Mouse (Mus musculus): ENCODE data around the gene Frs2. TPM values are rescaled to one million over a fixed set of nuclear protein-coding genes. Genes with fewer than 3 reads are reported as not detected.
A peak's percentile ranks its signal among the peaks of the same experiment; 100 is the strongest.

The Frs2 gene
- polyA plus RNA-seq, 1 experiment, result 13.2 TPM

GRCm38 (mm10) chr10:117130037-117130436, 18.3 kb downstream of the Frs2 start:
- WGBS, result 28% methylated on average over 6 of the region's 6 CpGs
- no peak for TF ChIP-seq CTCF (conservative IDR thresholded peaks at IDR 0.05; ENCODE audit: insufficient read depth, insufficient read length, low read depth, low read length)
- TF ChIP-seq POLR2A (IDR thresholded peaks at IDR 0.05; ENCODE audit: low read depth, low read length), result no peak
- DNase-seq, result peak; percentile 78

DNA sequence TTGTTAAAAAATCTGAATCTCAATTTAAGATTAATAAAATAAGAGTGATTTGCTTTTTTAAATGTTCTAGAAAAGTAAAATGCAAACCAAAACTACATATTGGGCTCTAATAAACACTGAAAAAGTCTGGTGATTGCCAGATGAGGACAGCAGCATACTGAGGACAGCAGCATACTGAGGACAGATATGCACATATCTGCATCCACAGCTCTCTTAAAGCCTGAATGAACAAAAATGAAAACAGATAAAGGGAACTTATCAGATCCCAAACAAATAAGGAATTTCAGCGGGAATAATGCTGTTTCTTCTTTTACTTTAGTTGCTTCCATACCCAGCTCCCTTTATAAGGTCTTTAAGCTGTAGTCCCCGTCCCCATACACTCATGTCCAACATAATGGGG, 19.6 kb downstream of the Frs2 start:
- Histone ChIP-seq H3K4me3 (ENCODE audit: insufficient read depth, low read depth, low read length) (no peak overlapping the region), H3K27ac (ENCODE audit: insufficient read depth, low read depth, low read length) (no peak overlapping the region), H3K27me3 (replicated peaks; ENCODE audit: control insufficient read depth, insufficient read depth, low read length) (no peaks in the 10 kb centered on the region), H3K4me1 (ENCODE audit: control insufficient read depth, insufficient read depth, low read length) (peaks cover 23% of the 10 kb centered on the region), H3K36me3 (ENCODE audit: control insufficient read depth, insufficient read depth, low read length) (no peaks in the 10 kb centered on the region)
- no peak for DNase-seq
- WGBS, result 94% methylated on average over 2 of the region's 2 CpGs
- TF ChIP-seq POLR2A (IDR thresholded peaks at IDR 0.05; ENCODE audit: low read depth, low read length), result no peak
- no peak for TF ChIP-seq CTCF (conservative IDR thresholded peaks at IDR 0.05; ENCODE audit: insufficient read depth, insufficient read length, low read depth, low read length)

More at GRCm38 (mm10) chr10:117130037-117130436, 18.3 kb downstream of the Frs2 start:
- Histone ChIP-seq H3K27ac (ENCODE audit: insufficient read depth, low read depth, low read length) (no peak overlapping the region; the same call in 1 of the 2 replicates), H3K27me3 (replicated peaks; ENCODE audit: control insufficient read depth, insufficient read depth, low read length) (no peaks in the 10 kb centered on the region), H3K4me3 (ENCODE audit: insufficient read depth, low read depth, low read length) (no peak overlapping the region), H3K36me3 (ENCODE audit: control insufficient read depth, insufficient read depth, low read length) (no peaks in the 10 kb centered on the region), H3K4me1 (ENCODE audit: control insufficient read depth, insufficient read depth, low read length) (peaks cover 25% of the 10 kb centered on the region)

- no peak for DNase-seq
- no peak overlapping the region for H3K4me3 ChIP-seq (ENCODE audit: insufficient read depth, low read depth, low read length)
- TF ChIP-seq POLR2A (IDR thresholded peaks at IDR 0.05; ENCODE audit: low read depth, low read length), result no peak
- no peak for TF ChIP-seq CTCF (conservative IDR thresholded peaks at IDR 0.05; ENCODE audit: insufficient read depth, insufficient read length, low read depth, low read length)
- no peaks in the 10 kb centered on the region for H3K36me3 ChIP-seq (ENCODE audit: control insufficient read depth, insufficient read depth, low read length)
- H3K27ac ChIP-seq (ENCODE audit: insufficient read depth, low read depth, low read length), result no peak overlapping the region
- WGBS, result 32% methylated on average over 2 of the region's 2 CpGs
- no peaks in the 10 kb centered on the region for H3K27me3 ChIP-seq (replicated peaks; ENCODE audit: control insufficient read depth, insufficient read depth, low read length)
- H3K4me1 ChIP-seq (ENCODE audit: control insufficient read depth, insufficient read depth, low read length), result peaks cover 23% of the 10 kb centered on the region
These were observed 20.9 kb downstream of the Frs2 start for GRCm38 (mm10) chr10:117127480-117127879.

DNA sequence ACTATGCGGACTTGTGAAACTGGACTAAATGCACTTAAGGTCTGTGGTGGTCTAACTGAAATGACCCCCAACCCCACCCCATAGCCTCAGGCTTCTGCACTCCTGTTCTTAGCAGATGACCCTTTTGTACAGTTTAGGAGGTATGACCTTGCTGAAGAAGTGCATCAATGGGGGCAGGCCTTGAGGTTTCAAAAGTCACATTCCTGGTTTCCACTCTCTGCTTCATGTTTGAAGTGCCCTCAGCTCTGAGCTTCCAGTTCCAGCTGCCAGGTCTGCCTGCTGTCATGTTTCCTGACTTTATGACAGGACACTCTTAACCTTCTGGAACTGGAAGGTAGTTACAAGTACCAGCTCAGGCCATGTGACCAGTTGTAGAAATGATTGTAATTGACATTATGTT, 21.6 kb downstream of the Frs2 start:
- WGBS, result 72% methylated on average over 1 of the region's 1 CpGs
- Histone ChIP-seq H3K27ac (ENCODE audit: insufficient read depth, low read depth, low read length) (no peak overlapping the region), H3K4me3 (ENCODE audit: insufficient read depth, low read depth, low read length) (no peak overlapping the region), H3K36me3 (ENCODE audit: control insufficient read depth, insufficient read depth, low read length) (no peaks in the 10 kb centered on the region), H3K27me3 (replicated peaks; ENCODE audit: control insufficient read depth, insufficient read depth, low read length) (no peaks in the 10 kb centered on the region), H3K4me1 (ENCODE audit: control insufficient read depth, insufficient read depth, low read length) (peaks cover 23% of the 10 kb centered on the region)
- DNase-seq, result no peak
- TF ChIP-seq POLR2A (IDR thresholded peaks at IDR 0.05; ENCODE audit: low read depth, low read length) (no peak), CTCF (conservative IDR thresholded peaks at IDR 0.05; ENCODE audit: insufficient read depth, insufficient read length, low read depth, low read length) (no peak)

- H3K4me1 ChIP-seq (ENCODE audit: control insufficient read depth, insufficient read depth, low read length), result peaks cover 23% of the 10 kb centered on the region
- no peak overlapping the region for H3K27ac ChIP-seq (ENCODE audit: insufficient read depth, low read depth, low read length)
- 59% methylated on average over 4 of the region's 4 CpGs for WGBS
- TF ChIP-seq POLR2A (IDR thresholded peaks at IDR 0.05; ENCODE audit: low read depth, low read length), result no peak
- TF ChIP-seq CTCF (conservative IDR thresholded peaks at IDR 0.05; ENCODE audit: insufficient read depth, insufficient read length, low read depth, low read length), result no peak
- DNase-seq, result no peak
- no peaks in the 10 kb centered on the region for H3K27me3 ChIP-seq (replicated peaks; ENCODE audit: control insufficient read depth, insufficient read depth, low read length)
- no peak overlapping the region for H3K4me3 ChIP-seq (ENCODE audit: insufficient read depth, low read depth, low read length)
- H3K36me3 ChIP-seq (ENCODE audit: control insufficient read depth, insufficient read depth, low read length), result no peaks in the 10 kb centered on the region
These were observed 22.1 kb downstream of the Frs2 start for GRCm38 (mm10) chr10:117126233-117126632.

GRCm38 (mm10) chr10:117121448-117121847, 26.9 kb downstream of the Frs2 start:
- TF ChIP-seq CTCF (conservative IDR thresholded peaks at IDR 0.05; ENCODE audit: insufficient read depth, insufficient read length, low read depth, low read length) (no peak), POLR2A (IDR thresholded peaks at IDR 0.05; ENCODE audit: low read depth, low read length) (no peak)
- Histone ChIP-seq H3K36me3 (ENCODE audit: control insufficient read depth, insufficient read depth, low read length) (no peaks in the 10 kb centered on the region), H3K4me1 (ENCODE audit: control insufficient read depth, insufficient read depth, low read length) (peaks cover 11% of the 10 kb centered on the region), H3K4me3 (ENCODE audit: insufficient read depth, low read depth, low read length) (no peak overlapping the region), H3K27ac (ENCODE audit: insufficient read depth, low read depth, low read length) (no peak overlapping the region), H3K27me3 (replicated peaks; ENCODE audit: control insufficient read depth, insufficient read depth, low read length) (no peaks in the 10 kb centered on the region)
- DNase-seq, result no peak
- 89% methylated on average over 3 of the region's 3 CpGs for WGBS

DNA sequence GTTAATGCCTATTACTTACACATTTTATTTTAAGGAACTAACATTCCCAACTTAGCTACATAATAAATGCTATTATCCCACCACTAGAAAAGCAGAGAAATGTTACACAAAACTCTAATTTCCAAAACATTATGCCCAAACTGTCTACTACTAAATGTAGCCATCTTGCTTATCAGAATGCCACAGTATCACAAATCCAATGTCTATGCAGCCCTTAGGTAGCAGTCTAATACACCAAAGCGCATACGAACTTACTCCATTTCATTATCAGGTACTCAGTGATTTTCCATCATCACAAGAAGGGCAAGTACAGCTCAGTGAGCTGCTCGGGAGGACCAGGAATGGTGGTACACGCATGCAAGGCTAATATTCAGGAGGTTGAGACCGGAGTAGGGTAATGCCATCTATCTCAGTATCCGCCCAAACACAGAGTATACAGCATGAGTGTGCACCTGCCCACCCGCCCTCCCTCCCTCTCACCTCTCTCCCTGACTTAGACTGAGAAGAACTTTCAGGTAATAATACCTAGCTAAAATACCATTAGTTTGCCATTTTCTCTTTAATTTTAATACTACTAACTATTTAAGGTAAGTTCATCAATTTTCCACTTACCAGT, 28.2 kb downstream of the Frs2 start:
- no peaks in the 10 kb centered on the region for H3K36me3 ChIP-seq (ENCODE audit: control insufficient read depth, insufficient read depth, low read length)
- H3K4me1 ChIP-seq (ENCODE audit: control insufficient read depth, insufficient read depth, low read length), result peaks cover 10% of the 10 kb centered on the region
- TF ChIP-seq POLR2A (IDR thresholded peaks at IDR 0.05; ENCODE audit: low read depth, low read length), result no peak
- H3K4me3 ChIP-seq (ENCODE audit: insufficient read depth, low read depth, low read length), result no peak overlapping the region
- no peak for DNase-seq
- H3K27me3 ChIP-seq (replicated peaks; ENCODE audit: control insufficient read depth, insufficient read depth, low read length), result no peaks in the 10 kb centered on the region
- H3K27ac ChIP-seq (ENCODE audit: insufficient read depth, low read depth, low read length), result no peak overlapping the region
- 91% methylated on average over 7 of the region's 7 CpGs for WGBS

All from kidney, adult 2 months (tissue).